ENCODE assay signal across 21 mouse cellular contexts in genomic region chr6:106925486-106925885, GRCm38 (mm10).
"Had no signal": no experiment of that assay in that cellular context is flagged by ENCODE, and none has a peak within 500 bp of the region (broad histone marks: within the 10 kb centered on the region; RNA-seq: fewer than 3 reads in every experiment).

No protein-coding gene starts in this region.

- ATAC-seq: intestine, postnatal 0 days; liver, embryonic 12.5 days; midbrain, embryonic 15.5 days had no signal

- H3K36me3 ChIP-seq: limb, embryonic 13.5 days; liver, embryonic 12.5 days; liver, embryonic 15.5 days; lung, embryonic 15.5 days; midbrain, embryonic 15.5 days; neural tube, embryonic 12.5 days had no signal

- H3K27ac ChIP-seq: kidney, postnatal 0 days; left cerebral cortex, adult 2 months; limb, embryonic 13.5 days; liver, embryonic 12.5 days; liver, embryonic 15.5 days; lung, embryonic 15.5 days; midbrain, embryonic 15.5 days; neural tube, embryonic 12.5 days had no signal

- H3K4me1 ChIP-seq: limb, embryonic 13.5 days; liver, embryonic 12.5 days; liver, embryonic 15.5 days; lung, embryonic 15.5 days; megakaryocyte, embryonic 14.5 days; midbrain, embryonic 15.5 days; neural tube, embryonic 12.5 days had no signal

- DNase-seq: kidney, adult 2 months; kidney, postnatal 36 days; layer of hippocampus, postnatal 36 days; left cerebral cortex, postnatal 4 days; liver; lung, adult 18-20 months; lung, postnatal 10 days; lung, postnatal 36 days; thymus, adult 18-20 months; thymus, postnatal 4 days had no signal

- H3K4me2 ChIP-seq: limb, embryonic 13.5 days; liver, embryonic 12.5 days; liver, embryonic 15.5 days; lung, embryonic 15.5 days; midbrain, embryonic 11.5 days; midbrain, embryonic 15.5 days; neural tube, embryonic 12.5 days had no signal

- H3K9ac ChIP-seq: limb, embryonic 13.5 days; liver, embryonic 12.5 days; liver, embryonic 15.5 days; lung, embryonic 15.5 days; midbrain, embryonic 15.5 days; neural tube, embryonic 12.5 days had no signal

- H3K27me3 ChIP-seq: limb, embryonic 13.5 days; liver, embryonic 12.5 days; liver, embryonic 15.5 days; lung, embryonic 15.5 days; megakaryocyte, embryonic 14.5 days; midbrain, embryonic 15.5 days; neural tube, embryonic 12.5 days had no signal

- H3K9me3 ChIP-seq: limb, embryonic 13.5 days; liver, embryonic 12.5 days; liver, embryonic 15.5 days; lung, embryonic 15.5 days; megakaryocyte, embryonic 14.5 days; midbrain, embryonic 15.5 days; neural tube, embryonic 12.5 days had no signal

- H3K4me3 ChIP-seq: left cerebral cortex, adult 2 months; limb, embryonic 13.5 days; liver, embryonic 12.5 days; liver, embryonic 15.5 days; lung, embryonic 15.5 days; megakaryocyte, embryonic 14.5 days; midbrain, embryonic 15.5 days; neural tube, embryonic 12.5 days had no signal
